Mouse (Mus musculus): ENCODE measurements at regions not wholly inside any gene's neighbourhood (a gene's known extent, or its start where the extent isn't known, plus 50 kb on each side); places are given as distances from the start of the nearest gene placed in this dataset.

GRCm38 (mm10) chr3:18746898-18747297, 798.7 kb downstream of the Cypt12 start:
- TF ChIP-seq CTCF (IDR thresholded peaks at IDR 0.05; ENCODE audit: control insufficient read depth, insufficient read depth, insufficient replicate concordance, low read depth, low read length) (no peak), POLR2A (IDR thresholded peaks at IDR 0.05; ENCODE audit: control insufficient read depth, low read depth, low read length) (no peak)

Data from testis, adult 2 months (tissue).